Mouse (Mus musculus) bone marrow macrophage, adult 2 months (primary cell): Measurements from ENCODE around the gene Fam168b.

ENCODE experiments used
- CTCF ChIP-seq: IDR thresholded peaks from 2 replicates; pipeline ENCODE4 v1.5.1; 2012; ENCODE audit warnings: low read depth, mild to moderate bottlenecking, low read length, moderate library complexity
- POLR2A ChIP-seq: IDR thresholded peaks from 2 replicates; pipeline ENCODE4 v1.6.1; 2012; ENCODE audit warnings: mild to moderate bottlenecking, low read depth, low read length, borderline replicate concordance

GRCm38 (mm10) chr1:34839241-34839640 is 3.6 kb downstream of the Fam168b start:
- TF ChIP-seq CTCF = no peak
- no peak for TF ChIP-seq POLR2A
